Mouse (Mus musculus) G1E (cell line): ENCODE data around the gene Zdhhc4.

ENCODE experiments used
- CTCF ChIP-seq: IDR thresholded peaks from 2 replicates; pipeline ENCODE4 v1.5.1; 2012; ENCODE audit warnings: low read depth, low read length, inconsistent platforms, mixed read lengths
- GATA1 ChIP-seq: IDR thresholded peaks from 2 replicates; pipeline ENCODE4 v1.6.1; 2012; ENCODE audit warnings: borderline replicate concordance, low read length, inconsistent platforms, mixed read lengths

GRCm38 (mm10) chr5:143284762-143285161 lies 44.3 kb downstream of the Zdhhc4 start:
- TF ChIP-seq CTCF, result no peak
- TF ChIP-seq GATA1, result no peak
